Mouse (Mus musculus) thymus, postnatal 36 days (tissue): ENCODE results near the gene Cabp1.
A peak's percentile ranks its signal among the peaks of the same experiment; 100 is the strongest.
"Not testable (repeated sequence)": the region's sequence is repeated elsewhere in the genome, so short reads cannot be mapped to it uniquely, and the experiment has no call there.

Experiments
- DNase-seq, 2 experiments: peaks; one replicate each; pipeline ENCODE4 v3.0.0; 2022; ENCODE audit warnings: mixed read lengths in 2 of 2

The Cabp1 gene

DNA sequence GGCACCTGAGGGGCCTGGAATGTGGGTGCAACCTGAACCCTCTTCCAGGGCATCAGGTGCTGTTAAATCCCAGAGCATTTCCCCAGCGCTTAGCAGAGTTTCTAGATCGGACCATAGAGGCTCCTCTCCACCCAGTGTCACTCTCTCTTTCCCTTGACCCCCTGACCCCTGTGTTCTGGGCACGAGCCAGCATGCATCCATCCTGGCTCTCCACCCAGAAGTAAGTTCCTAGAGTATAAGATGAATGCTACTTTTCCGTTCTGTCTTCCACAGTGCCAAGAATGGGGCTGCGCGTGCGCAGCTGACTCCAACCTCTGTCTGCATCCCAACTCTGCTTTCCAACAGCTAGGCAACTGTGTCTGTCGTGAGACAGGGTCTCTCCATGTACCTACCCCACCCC lies 24.0 kb downstream of the Cabp1 start:
- DNase-seq = no peak

DNA sequence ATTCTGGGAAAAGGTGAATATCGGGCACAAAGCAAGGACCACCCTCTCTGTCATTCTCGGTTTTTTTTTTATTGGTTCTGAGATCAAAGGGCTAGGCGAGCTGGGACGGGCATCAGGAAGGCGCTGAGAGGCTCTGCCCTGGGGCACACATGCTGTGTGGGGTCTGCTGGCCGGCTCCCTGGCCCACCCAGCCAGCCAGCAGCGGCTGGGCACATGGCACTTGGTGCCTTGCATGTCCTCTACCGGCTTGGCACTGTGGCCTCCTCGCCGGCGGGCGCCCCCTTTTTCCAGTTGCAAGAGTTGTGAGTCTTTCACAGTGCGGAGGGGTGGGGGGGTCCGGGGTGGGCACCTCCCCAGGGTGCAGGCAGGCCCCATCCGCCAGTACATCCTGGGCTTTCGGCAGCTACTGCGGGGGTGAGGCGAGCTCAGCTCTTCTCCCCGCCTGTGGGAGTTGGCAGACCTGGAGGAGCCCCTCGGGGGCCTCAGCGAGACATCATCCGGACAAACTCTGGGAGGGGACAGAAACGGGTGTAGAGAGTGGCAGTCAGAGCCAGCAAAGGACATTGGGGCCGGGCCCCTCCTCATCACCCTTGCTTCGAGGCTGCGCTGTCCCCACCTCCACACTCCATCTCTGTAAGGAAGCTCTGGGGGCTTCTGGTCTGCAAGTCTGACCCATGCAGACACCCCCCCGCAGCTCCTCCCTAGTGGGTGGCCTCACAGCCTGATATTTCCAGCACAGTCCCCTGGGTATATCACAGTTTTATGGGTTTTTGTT lies 25.4 kb downstream of the Cabp1 start:
- DNase-seq = peak in 1 of 2 experiments; percentile 48

GRCm38 (mm10) chr5:115167396-115167795 lies 26.8 kb downstream of the Cabp1 start:
- DNase-seq = peak; percentile 73 to 85

- no peak for DNase-seq
These were observed 27.4 kb downstream of the Cabp1 start for GRCm38 (mm10) chr5:115166815-115167194.

GRCm38 (mm10) chr5:115165895-115166814 lies 28.0 kb downstream of the Cabp1 start:
- DNase-seq = no peak

DNA sequence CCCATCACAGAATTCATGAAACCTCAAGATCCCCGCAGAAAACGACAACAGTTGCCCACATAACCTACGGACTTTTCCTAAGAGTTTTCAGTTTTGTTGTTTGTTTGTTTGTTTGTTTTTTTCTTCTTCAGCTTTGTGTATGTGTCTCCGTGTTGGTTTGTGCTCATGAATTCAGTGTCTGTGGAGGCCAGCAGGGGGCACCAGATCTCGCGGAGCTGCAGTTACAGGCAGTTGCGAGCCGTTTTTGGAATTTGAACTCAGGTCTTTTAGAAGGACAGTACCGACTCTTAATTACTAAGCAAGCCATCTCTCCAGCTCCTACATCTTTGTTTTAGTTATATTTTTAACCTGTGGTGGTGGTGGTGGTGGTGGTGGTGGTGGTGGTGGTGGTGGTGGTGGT lies 28.8 kb downstream of the Cabp1 start:
- DNase-seq = no peak

DNA sequence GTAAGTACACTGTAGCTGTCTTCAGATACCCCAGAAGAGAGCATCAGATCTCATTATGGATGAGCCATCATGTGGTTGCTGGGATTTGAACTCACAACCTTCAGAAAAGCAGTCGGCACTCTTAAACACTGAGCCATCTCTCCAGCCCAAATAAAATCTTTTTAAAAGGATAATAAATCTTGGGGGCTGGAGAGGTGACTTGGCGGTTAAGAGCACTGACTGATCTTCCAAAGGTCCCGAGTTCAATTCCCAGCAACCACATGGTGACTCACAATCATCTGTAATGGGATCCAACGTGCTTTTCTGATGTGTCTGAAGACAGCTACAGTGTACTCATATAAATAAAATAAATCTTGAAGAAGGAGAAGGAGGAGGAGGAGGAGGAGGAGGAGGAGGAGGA lies 29.7 kb downstream of the Cabp1 start:
- DNase-seq = not testable (repeated sequence)

DNA sequence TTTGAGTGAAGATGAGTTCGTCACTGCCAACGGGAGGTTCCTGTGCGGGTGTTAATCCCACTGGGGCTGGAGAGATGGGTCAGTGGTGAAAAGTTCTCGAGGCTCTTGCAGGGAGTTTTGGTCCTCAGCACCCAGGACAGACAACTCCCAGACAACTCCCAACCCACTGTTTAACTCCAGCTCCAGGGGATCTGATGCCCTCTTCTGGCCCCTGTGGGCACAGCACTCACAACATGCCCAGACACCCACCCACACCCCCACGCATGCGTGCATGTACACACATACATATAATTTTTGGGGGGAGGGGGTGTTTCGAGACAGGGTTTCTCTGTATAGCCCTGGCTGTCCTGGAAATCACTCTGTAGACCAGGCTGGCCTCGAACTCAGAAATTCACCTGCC lies 30.6 kb downstream of the Cabp1 start:
- peak; percentile 76 for DNase-seq

GRCm38 (mm10) chr5:115161940-115162279 lies 32.3 kb downstream of the Cabp1 start:
- not testable (repeated sequence) for DNase-seq

DNA sequence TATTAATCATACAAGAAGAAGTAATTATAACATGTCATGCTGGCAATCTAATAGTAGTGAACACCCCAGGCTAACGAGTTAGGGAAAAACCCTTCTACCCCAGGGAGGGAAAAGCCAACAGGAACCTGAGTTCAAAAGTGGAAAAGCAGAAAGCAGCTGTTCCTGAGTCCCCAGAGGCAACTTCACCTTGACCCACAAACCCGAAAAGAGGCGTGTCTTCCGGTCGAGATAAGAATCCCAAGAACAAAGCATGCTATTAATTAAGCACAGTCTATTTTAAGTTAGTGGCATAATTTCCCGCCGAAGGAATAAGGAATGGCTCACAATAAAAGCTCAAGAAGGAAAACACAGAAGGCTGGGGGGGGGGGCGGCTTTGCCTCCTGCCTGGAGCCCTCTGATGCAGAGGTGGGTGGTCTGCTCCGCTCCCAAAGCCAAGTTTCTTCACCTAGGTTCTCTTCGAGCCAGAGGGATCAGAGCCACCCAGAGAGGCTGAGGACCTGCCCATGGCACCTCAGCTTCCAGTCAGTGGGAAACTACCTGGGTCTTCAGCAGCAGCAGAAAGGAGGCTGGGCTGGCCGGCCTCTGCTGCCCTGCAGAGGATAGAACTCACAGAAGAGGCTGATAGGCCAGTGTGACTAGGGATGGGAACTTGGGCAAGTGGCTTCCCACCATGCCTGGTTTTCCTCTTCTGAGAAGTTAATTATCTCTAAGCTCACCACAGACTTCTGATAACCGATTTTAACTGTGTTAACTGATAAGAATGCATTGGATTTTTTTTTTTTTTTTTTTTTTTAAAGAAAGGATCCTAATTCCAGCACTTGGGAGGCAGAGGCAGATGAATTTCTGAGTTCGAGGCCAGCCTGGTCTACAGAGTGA lies 32.9 kb downstream of the Cabp1 start:
- DNase-seq = no peak

DNA sequence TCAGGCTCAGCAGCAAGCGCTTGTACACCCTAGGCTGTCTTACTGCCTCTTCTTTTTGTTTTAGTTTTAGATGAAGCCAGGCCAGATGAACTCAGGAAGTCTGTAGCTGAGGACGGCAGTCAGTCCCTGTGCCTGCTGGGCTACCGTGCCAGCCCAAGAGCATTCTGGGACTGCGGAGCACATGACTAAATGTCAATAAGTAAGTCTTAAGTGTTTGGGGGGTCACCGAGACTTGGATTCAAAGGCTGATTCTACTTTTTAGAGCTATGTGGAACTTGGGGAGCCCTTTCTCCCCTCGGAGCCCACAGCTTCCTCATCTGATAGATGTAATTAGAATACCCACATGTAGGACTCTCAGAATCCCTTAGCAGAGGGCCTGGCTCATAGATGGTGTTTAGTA lies 33.5 kb downstream of the Cabp1 start:
- no peak for DNase-seq

DNA sequence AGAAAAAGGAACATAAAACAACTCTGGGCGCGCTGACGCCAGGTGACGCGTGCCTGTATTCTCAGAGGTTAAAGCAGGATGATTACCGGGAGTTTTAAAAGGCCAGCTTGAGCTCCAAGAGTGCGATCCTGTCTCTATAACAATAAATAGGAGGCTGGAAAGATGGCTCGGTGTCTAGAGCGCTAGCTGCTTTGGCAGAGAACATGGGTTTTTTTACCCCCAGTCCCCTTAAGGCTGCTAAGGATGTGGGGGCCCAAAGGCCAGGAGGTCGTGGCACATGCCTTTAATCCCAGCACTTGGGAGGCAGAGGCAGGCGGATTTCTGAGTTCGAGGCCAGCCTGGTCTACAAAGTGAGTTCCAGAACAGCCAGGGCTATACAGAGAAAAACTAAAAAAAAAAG lies 35.0 kb downstream of the Cabp1 start:
- no peak for DNase-seq

- DNase-seq = peak; percentile 98 to 100
These were observed 35.9 kb downstream of the Cabp1 start, which contains the start of gene Mlec for GRCm38 (mm10) chr5:115158040-115158983. TSS of gene Mlec (minus strand) at chr5:115158179.

- peak; percentile 48 to 52 for DNase-seq
These were observed 37.1 kb downstream of the Cabp1 start for GRCm38 (mm10) chr5:115156933-115157589.

DNA sequence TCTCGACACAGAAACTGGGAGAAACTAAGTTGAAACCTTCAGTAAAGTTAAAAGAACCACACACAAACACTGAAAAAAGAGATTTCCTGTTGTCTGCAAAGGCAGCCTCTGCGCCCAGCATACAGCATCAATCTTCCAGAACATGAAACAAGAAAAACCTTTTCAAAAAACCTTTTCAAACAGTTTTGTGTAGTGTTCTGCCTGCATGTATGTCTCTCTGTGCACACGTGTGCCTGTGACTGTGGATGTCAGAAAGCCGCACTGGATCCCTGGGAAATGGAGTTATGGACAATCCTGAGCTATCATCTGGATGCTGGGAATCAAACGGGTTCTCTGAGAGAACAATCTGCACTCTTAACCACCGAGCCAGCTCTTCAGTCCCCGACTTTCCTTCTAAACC lies 37.8 kb downstream of the Cabp1 start:
- peak; percentile 18 to 40 for DNase-seq

GRCm38 (mm10) chr5:115155831-115156230 lies 38.4 kb downstream of the Cabp1 start:
- DNase-seq = peak; percentile 36 to 47

GRCm38 (mm10) chr5:115155156-115155631 lies 39.0 kb downstream of the Cabp1 start:
- DNase-seq = no peak

DNA sequence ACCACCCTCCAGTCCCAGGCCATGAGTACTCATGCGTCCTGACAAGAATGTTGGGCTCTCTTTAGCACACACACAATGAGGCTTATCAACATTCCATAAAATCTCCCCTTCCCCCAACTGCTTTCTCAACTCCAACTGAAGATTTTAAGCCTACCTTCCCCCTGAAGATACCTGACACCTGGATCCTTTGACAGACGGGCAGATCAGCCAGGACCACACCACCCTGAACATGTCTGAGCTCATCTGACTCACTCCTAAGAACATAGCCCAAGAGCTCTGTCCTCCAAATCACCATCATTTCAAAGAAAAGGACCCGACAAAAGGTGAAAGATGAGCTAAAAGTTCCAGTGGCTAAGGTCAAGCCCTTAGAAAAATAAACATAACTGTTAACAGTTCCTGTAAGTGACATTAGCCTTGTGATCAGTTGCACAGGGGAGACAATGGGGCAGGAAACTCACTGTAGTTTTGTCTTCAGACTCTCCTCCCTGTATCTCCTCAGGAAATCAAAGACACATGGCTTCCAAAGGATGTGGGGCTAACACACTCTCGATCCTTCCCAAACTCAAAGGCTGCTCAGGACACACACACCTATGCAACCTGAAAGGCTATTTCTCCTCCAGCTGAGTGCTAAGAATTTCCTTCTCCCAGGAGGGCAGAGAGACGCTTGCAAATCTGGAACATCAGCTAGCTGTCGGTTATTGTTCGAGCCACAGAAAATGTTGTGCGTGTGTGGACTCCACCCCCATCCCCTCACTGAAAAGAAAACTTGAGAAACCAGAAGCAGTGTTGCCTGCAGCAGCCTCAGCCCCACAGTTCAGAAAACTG lies 41.8 kb downstream of the Cabp1 start:
- peak in 1 of 2 experiments; percentile 25 for DNase-seq

GRCm38 (mm10) chr5:115151457-115151856 lies 42.7 kb downstream of the Cabp1 start:
- no peak for DNase-seq

DNA sequence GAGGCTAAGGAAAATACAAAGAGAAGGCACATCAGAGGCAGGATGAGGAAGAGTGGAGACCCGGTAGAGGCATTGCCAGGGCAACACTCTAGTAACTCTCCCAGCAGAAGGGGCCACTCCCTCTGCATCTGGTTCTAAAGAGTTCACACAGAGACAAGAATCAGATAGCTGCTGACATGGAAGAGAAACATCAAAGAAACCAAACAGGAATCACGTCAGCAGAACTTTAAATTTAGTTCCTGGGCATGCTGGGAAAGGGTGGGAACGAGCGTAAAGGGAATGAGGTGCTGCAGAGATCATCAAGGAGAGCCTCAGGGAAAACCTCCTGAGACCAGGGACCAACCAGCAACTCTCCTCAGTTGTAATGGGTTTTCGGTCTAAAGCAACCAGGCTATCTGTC lies 43.2 kb downstream of the Cabp1 start:
- DNase-seq = no peak
